Mouse (Mus musculus): ENCODE data around the gene Akap5. TPM values are rescaled to one million over a fixed set of nuclear protein-coding genes. Genes with fewer than 3 reads are reported as not detected.

Gene Akap5
- polyA plus RNA-seq, 1 experiment from 2014 or later, result 10.3 TPM

GRCm38 (mm10) chr12:76311951-76312350 is 12.7 kb upstream of the Akap5 start:
- Histone ChIP-seq H3K4me3 (no peak overlapping the region), H3K27ac (no peak overlapping the region), H3K9ac (no peak overlapping the region), H3K4me1 (peaks cover 6% of the 10 kb centered on the region; the same call in 1 of the 2 replicates), H3K36me3 (replicated peaks) (peaks cover 7% of the 10 kb centered on the region; the same call in 1 of the 2 replicates), H3K4me2 (no peak overlapping the region), H3K27me3 (replicated peaks) (no peaks in the 10 kb centered on the region), H3K9me3 (no peaks in the 10 kb centered on the region)
- WGBS, result 94% methylated on average over 8 of the region's 8 CpGs
- no peak for ATAC-seq (replicated peaks)

- H3K27ac ChIP-seq, result no peak overlapping the region
- ATAC-seq (replicated peaks), result no peak
- WGBS, result 77% methylated on average over 9 of the region's 9 CpGs
- H3K4me1 ChIP-seq, result no peaks in the 10 kb centered on the region
- no peak overlapping the region for H3K4me2 ChIP-seq
- no peaks in the 10 kb centered on the region for H3K27me3 ChIP-seq (replicated peaks)
- no peak overlapping the region for H3K4me3 ChIP-seq
- H3K9me3 ChIP-seq, result no peaks in the 10 kb centered on the region
- peak overlapping the region; percentile 8; the same call in 1 of the 2 replicates for H3K9ac ChIP-seq
- H3K36me3 ChIP-seq (replicated peaks), result peaks cover 7% of the 10 kb centered on the region
These were observed 6.1 kb upstream of the Akap5 start for GRCm38 (mm10) chr12:76318282-76319212.

GRCm38 (mm10) chr12:76326437-76327220 is 1.9 kb downstream of the Akap5 start:
- 89% methylated on average over 23 of the region's 23 CpGs for WGBS
- ATAC-seq (replicated peaks), result no peak
- Histone ChIP-seq H3K36me3 (replicated peaks) (no peaks in the 10 kb centered on the region), H3K27ac (no peak overlapping the region), H3K4me3 (no peak overlapping the region), H3K4me1 (peaks cover 13% of the 10 kb centered on the region), H3K27me3 (replicated peaks) (no peaks in the 10 kb centered on the region), H3K4me2 (no peak overlapping the region), H3K9me3 (no peaks in the 10 kb centered on the region), H3K9ac (no peak overlapping the region)

DNA sequence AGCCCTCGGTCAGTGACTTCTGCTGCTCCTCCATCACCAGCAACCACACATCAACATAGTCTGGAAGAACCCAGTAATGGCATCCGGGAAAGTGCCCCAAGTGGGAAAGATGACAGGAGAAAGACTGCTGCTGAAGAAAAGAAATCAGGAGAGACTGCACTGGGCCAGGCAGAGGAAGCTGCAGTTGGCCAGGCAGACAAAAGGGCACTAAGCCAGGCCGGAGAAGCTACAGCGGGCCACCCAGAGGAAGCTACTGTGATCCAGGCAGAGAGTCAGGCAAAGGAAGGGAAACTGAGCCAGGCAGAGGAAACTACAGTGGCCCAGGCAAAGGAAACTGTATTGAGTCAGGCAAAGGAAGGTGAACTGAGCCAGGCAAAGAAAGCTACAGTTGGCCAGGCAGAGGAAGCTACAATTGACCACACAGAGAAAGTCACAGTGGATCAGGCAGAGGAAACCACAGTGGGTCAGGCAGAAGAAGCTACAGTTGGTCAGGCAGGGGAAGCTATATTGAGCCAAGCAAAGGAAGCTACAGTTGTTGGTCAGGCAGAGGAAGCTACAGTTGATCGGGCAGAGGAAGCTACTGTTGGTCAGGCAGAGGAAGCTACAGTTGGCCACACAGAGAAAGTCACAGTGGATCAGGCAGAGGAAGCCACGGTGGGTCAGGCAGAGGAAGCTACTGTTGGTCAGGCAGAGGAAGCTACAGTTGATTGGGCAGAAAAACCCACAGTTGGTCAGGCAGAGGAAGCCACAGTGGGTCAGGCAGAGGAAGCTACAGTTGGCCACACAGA is 4.1 kb downstream of the Akap5 start:
- WGBS, result 90% methylated on average over 6 of the region's 6 CpGs
- no peak overlapping the region for H3K4me2 ChIP-seq
- H3K36me3 ChIP-seq (replicated peaks), result no peaks in the 10 kb centered on the region
- peaks cover 13% of the 10 kb centered on the region for H3K4me1 ChIP-seq
- no peak overlapping the region for H3K9ac ChIP-seq
- no peak overlapping the region for H3K4me3 ChIP-seq
- ATAC-seq (replicated peaks), result no peak
- H3K9me3 ChIP-seq, result no peaks in the 10 kb centered on the region
- no peak overlapping the region for H3K27ac ChIP-seq
- H3K27me3 ChIP-seq (replicated peaks), result no peaks in the 10 kb centered on the region

GRCm38 (mm10) chr12:76333688-76334087 is 9.0 kb downstream of the Akap5 start:
- Histone ChIP-seq H3K4me3 (no peak overlapping the region), H3K9ac (no peak overlapping the region), H3K27ac (no peak overlapping the region), H3K4me2 (no peak overlapping the region), H3K36me3 (replicated peaks) (no peaks in the 10 kb centered on the region), H3K4me1 (no peaks in the 10 kb centered on the region), H3K27me3 (replicated peaks) (no peaks in the 10 kb centered on the region), H3K9me3 (no peaks in the 10 kb centered on the region)
- 93% methylated on average over 5 of the region's 5 CpGs for WGBS
- ATAC-seq (replicated peaks), result no peak

DNA sequence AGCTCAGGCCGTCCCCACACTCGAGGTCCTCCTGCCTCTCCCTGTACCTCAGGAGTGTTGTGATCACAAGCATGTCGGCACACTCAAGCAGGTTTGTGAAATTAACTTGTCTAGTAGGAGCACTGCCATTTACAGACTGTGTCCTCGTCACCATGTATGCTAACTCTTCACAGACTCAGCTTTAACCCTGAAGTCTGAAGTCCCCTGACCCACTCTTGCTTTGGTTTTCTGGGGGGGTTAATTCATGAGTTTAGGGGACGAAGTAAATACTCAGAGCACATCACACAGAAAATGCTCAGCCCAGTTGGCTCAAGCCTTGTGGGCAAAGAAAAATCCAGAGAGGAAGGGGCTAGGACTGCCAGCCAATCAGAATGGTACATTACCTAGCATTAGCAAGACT is 10.9 kb downstream of the Akap5 start:
- Histone ChIP-seq H3K9ac (no peak overlapping the region), H3K27ac (no peak overlapping the region), H3K4me1 (no peaks in the 10 kb centered on the region), H3K27me3 (replicated peaks) (no peaks in the 10 kb centered on the region), H3K36me3 (replicated peaks) (no peaks in the 10 kb centered on the region), H3K9me3 (no peaks in the 10 kb centered on the region), H3K4me3 (no peak overlapping the region), H3K4me2 (no peak overlapping the region)
- 84% methylated on average over 5 of the region's 5 CpGs for WGBS
- no peak for ATAC-seq (replicated peaks)

DNA sequence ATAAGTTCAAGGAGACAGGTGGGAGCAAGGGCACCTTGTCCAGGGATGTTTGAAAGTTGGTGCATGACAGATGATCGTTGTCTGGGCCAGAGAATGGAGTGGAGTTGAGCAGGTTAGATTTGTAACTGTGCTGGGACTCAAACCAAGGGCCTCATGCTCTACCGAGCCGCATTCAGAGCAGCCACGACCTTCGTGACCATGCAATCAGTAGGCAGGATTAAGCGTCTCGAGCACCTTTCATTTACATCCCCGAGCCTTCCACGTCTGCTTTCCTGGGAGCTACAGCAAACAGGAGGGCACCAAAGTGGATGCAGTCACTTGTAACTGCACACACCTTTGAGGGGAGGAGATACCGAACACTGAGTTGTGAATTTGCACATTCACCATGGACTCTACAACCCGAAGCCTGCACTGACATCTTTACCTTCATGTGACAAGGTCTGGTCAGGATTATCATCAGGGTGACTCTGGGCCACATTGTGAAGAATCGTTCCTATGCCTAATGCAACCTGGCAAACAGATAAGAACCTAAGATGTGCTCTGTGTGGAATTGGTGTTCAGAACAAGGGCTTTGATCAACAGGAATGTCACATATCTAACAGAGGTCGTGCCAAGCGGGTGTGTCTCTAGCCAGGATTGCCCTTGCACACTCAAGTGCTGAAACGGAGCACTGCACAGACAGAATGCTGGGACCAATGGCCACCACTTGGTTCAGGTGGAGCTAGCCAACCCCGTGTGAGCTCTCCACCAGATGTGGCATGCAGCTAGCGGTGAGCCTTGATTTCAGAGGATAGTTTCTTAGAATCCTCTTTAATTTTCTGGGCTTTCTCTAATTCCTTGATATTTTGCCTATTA is 11.6 kb downstream of the Akap5 start:
- H3K27me3 ChIP-seq (replicated peaks), result no peaks in the 10 kb centered on the region
- H3K36me3 ChIP-seq (replicated peaks), result no peaks in the 10 kb centered on the region
- H3K9ac ChIP-seq, result no peak overlapping the region
- H3K27ac ChIP-seq, result no peak overlapping the region
- 81% methylated on average over 17 of the region's 17 CpGs for WGBS
- no peak overlapping the region for H3K4me3 ChIP-seq
- H3K4me1 ChIP-seq, result no peaks in the 10 kb centered on the region
- no peak overlapping the region for H3K4me2 ChIP-seq
- no peak for ATAC-seq (replicated peaks)
- no peaks in the 10 kb centered on the region for H3K9me3 ChIP-seq

GRCm38 (mm10) chr12:76341080-76341479 is 16.4 kb downstream of the Akap5 start:
- ATAC-seq (replicated peaks), result no peak
- Histone ChIP-seq H3K4me3 (no peak overlapping the region), H3K9me3 (no peaks in the 10 kb centered on the region), H3K4me2 (no peak overlapping the region), H3K9ac (no peak overlapping the region), H3K36me3 (replicated peaks) (0 out of 2 replicates have a peak, but pooled peaks cover 5% of the 10 kb centered on the region), H3K4me1 (no peaks in the 10 kb centered on the region), H3K27ac (no peak overlapping the region), H3K27me3 (replicated peaks) (no peaks in the 10 kb centered on the region)
- 7% methylated on average over 4 of the region's 4 CpGs for WGBS

- Histone ChIP-seq H3K27me3 (replicated peaks) (no peaks in the 10 kb centered on the region), H3K9me3 (no peaks in the 10 kb centered on the region), H3K27ac (no peak overlapping the region), H3K4me1 (no peaks in the 10 kb centered on the region), H3K4me2 (no peak overlapping the region), H3K4me3 (no peak overlapping the region), H3K9ac (no peak overlapping the region), H3K36me3 (replicated peaks) (peaks cover 15% of the 10 kb centered on the region; the same call in 1 of the 2 replicates)
- ATAC-seq (replicated peaks), result no peak
- 93% methylated on average over 5 of the region's 6 CpGs for WGBS
These were observed 21.2 kb downstream of the Akap5 start for GRCm38 (mm10) chr12:76345759-76346455.

GRCm38 (mm10) chr12:76349680-76350220 is 25.1 kb downstream of the Akap5 start:
- ATAC-seq (replicated peaks), result no peak
- Histone ChIP-seq H3K36me3 (replicated peaks) (peaks cover 10% of the 10 kb centered on the region; the same call in 1 of the 2 replicates), H3K9me3 (no peaks in the 10 kb centered on the region), H3K4me3 (no peak overlapping the region), H3K9ac (no peak overlapping the region), H3K27me3 (replicated peaks) (no peaks in the 10 kb centered on the region), H3K4me2 (no peak overlapping the region), H3K27ac (no peak overlapping the region), H3K4me1 (no peaks in the 10 kb centered on the region)
- 80% methylated on average over 8 of the region's 8 CpGs for WGBS

DNA sequence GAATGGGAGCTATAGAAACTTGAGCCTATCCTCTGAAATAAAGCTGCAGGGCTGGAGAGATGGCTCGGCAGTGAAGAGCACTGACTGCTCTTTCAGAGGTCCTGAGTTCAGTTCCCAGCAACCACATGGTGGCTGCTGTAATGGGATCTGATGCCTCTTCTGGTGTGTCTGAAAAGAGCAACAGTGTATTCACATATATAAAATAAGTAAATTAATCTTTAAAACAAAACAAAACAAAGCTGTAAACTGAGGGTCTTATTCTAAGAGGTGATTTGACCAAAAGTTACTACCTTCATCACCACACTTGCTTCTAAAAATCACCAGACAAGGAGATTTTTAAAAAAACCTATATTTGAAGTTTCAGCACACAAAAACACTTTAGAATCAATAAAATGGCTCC is 36.2 kb downstream of the Akap5 start:
- Histone ChIP-seq H3K27me3 (replicated peaks) (no peaks in the 10 kb centered on the region), H3K4me2 (no peak overlapping the region), H3K9ac (no peak overlapping the region), H3K9me3 (no peaks in the 10 kb centered on the region), H3K27ac (no peak overlapping the region), H3K4me1 (no peaks in the 10 kb centered on the region), H3K4me3 (no peak overlapping the region), H3K36me3 (replicated peaks) (no peaks in the 10 kb centered on the region)
- WGBS, result 36% methylated on average over 1 of the region's 1 CpGs
- ATAC-seq (replicated peaks), result no peak
